Mouse (Mus musculus) 416B (cell line): ENCODE results near the gene Prkacb.
"Not testable (repeated sequence)": the region's sequence is repeated elsewhere in the genome, so short reads cannot be mapped to it uniquely, and the experiment has no call there.

Experiments used
- DNase-seq: peaks from one replicate; pipeline ENCODE4 v3.0.0; 2011; ENCODE audit warnings: low read depth

The Prkacb gene

GRCm38 (mm10) chr3:146778451-146778850 lies 34.3 kb downstream of the Prkacb start:
- DNase-seq, result no peak

GRCm38 (mm10) chr3:146776711-146777110 lies 36.1 kb downstream of the Prkacb start:
- DNase-seq, result peak; percentile 37

- no peak for DNase-seq
These were observed 41.9 kb downstream of the Prkacb start for GRCm38 (mm10) chr3:146770853-146771252.

- DNase-seq, result no peak
These were observed 42.7 kb downstream of the Prkacb start for GRCm38 (mm10) chr3:146769940-146770659.

- no peak for DNase-seq
These were observed 43.2 kb downstream of the Prkacb start for GRCm38 (mm10) chr3:146769569-146769939.

GRCm38 (mm10) chr3:146768921-146769320 lies 43.9 kb downstream of the Prkacb start:
- DNase-seq, result no peak

- DNase-seq, result no peak
These were observed 44.4 kb downstream of the Prkacb start for GRCm38 (mm10) chr3:146768360-146768759.

- no peak for DNase-seq
These were observed 46.0 kb downstream of the Prkacb start for GRCm38 (mm10) chr3:146766701-146767181.

GRCm38 (mm10) chr3:146766071-146766605 lies 46.7 kb downstream of the Prkacb start:
- no peak for DNase-seq

- peak; percentile 81 for DNase-seq
These were observed 47.8 kb downstream of the Prkacb start for GRCm38 (mm10) chr3:146764871-146765529.

- not testable (repeated sequence) for DNase-seq
These were observed 49.7 kb downstream of the Prkacb start for GRCm38 (mm10) chr3:146763054-146763453.

GRCm38 (mm10) chr3:146761276-146761675 lies 51.5 kb downstream of the Prkacb start:
- DNase-seq, result no peak

GRCm38 (mm10) chr3:146757970-146758960 lies 54.5 kb downstream of the Prkacb start:
- DNase-seq, result peak; percentile 76

- DNase-seq, result peak; percentile 62
These were observed 58.5 kb downstream of the Prkacb start for GRCm38 (mm10) chr3:146754270-146754669.

GRCm38 (mm10) chr3:146741564-146742202 lies 71.1 kb downstream of the Prkacb start:
- no peak for DNase-seq

GRCm38 (mm10) chr3:146741158-146741557 lies 71.6 kb downstream of the Prkacb start:
- no peak for DNase-seq

GRCm38 (mm10) chr3:146736186-146736585 lies 76.6 kb downstream of the Prkacb start:
- not testable (repeated sequence) for DNase-seq

GRCm38 (mm10) chr3:146735657-146736056 lies 77.1 kb downstream of the Prkacb start:
- no peak for DNase-seq

- DNase-seq, result peak; percentile 77
These were observed 77.7 kb downstream of the Prkacb start for GRCm38 (mm10) chr3:146734907-146735629.

- no peak for DNase-seq
These were observed 81.3 kb downstream of the Prkacb start for GRCm38 (mm10) chr3:146731499-146731898.

- DNase-seq, result no peak
These were observed 89.8 kb downstream of the Prkacb start for GRCm38 (mm10) chr3:146723037-146723436.
